8 mouse cellular contexts compared by ENCODE assay signal in the genomic region with DNA sequence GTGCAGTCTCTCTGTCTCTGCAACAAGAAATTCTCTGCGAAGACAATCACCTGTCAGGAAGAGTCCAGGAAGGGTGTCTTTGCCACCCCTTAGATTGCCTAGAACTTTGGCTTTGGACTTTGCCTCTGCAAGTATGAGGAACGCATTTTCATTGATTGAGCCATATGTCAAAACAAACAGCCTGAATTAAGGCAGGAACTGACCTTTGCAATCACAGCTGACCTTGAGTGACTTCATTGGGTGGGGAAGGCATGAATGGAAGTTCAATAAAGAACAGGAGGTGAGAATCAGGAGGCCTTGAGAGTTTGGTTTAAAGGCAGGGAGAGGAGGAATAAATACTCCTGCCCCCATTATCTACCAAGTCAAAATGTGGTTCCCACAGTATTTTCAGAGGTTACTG. TPM values are rescaled to one million over a fixed set of nuclear protein-coding genes. Genes with fewer than 3 reads are reported as not detected.
A peak's percentile ranks its signal among the peaks of the same experiment; 100 is the strongest.
DNase-seq lines count a peak whose midpoint lies in the region; ATAC-seq and TF ChIP-seq lines count a peak whose summit lies in the region.
"Had no signal": no experiment of that assay in that cellular context is flagged by ENCODE, and none has a peak within 500 bp of the region (broad histone marks: within the 10 kb centered on the region; RNA-seq: fewer than 3 reads in every experiment).

No protein-coding gene starts in this region.

- H3K27ac ChIP-seq in lung, embryonic 15.5 days, result no peak overlapping the region
- no peak overlapping the region for H3K27ac ChIP-seq in heart, embryonic 16.5 days (ENCODE audit: low read length)
- no peak overlapping the region for H3K27ac ChIP-seq in liver, embryonic 15.5 days (replicated peaks)
- H3K27ac ChIP-seq in stomach, postnatal 0 days (replicated peaks), result no peak overlapping the region

- 61% methylated on average over 2 of the region's 2 CpGs for WGBS in lung, embryonic 15.5 days
- 66% methylated on average over 2 of the region's 2 CpGs for WGBS in heart, embryonic 16.5 days
- WGBS in liver, embryonic 15.5 days (ENCODE audit: insufficient replicate concordance), result 37% methylated on average over 2 of the region's 2 CpGs
- 61% methylated on average over 2 of the region's 2 CpGs for WGBS in stomach, postnatal 0 days

- TF ChIP-seq EP300 in stomach, postnatal 0 days (optimal IDR thresholded peaks at IDR 0.05), result no peak

- ATAC-seq in lung, embryonic 15.5 days (ENCODE audit: borderline replicate concordance, extremely low read depth, low FRiP score, low TSS enrichment), result no peak
- ATAC-seq in heart, embryonic 16.5 days (replicated peaks; ENCODE audit: extremely low read depth, insufficient read depth, low FRiP score), result no peak
- no peak for ATAC-seq in liver, embryonic 15.5 days (ENCODE audit: insufficient read depth)
- no peak for ATAC-seq in stomach, postnatal 0 days (ENCODE audit: low FRiP score, low TSS enrichment)

- no peak for TF ChIP-seq CTCF in stomach, postnatal 0 days (IDR thresholded peaks at IDR 0.05; ENCODE audit: low read depth)

- H3K36me3 ChIP-seq in lung, embryonic 15.5 days, result no peaks in the 10 kb centered on the region
- no peaks in the 10 kb centered on the region for H3K36me3 ChIP-seq in heart, embryonic 16.5 days (ENCODE audit: control insufficient read depth, insufficient read depth)
- H3K36me3 ChIP-seq in liver, embryonic 15.5 days (replicated peaks), result no peaks in the 10 kb centered on the region
- H3K36me3 ChIP-seq in stomach, postnatal 0 days (ENCODE audit: control insufficient read depth, insufficient read depth, low read length), result no peaks in the 10 kb centered on the region

- H3K4me3 ChIP-seq in lung, embryonic 15.5 days, result peak overlapping the region; percentile 74
- no peak overlapping the region; the same call in 1 of the 2 replicates for H3K4me3 ChIP-seq in heart, embryonic 16.5 days (ENCODE audit: low read length)
- 0 out of 2 replicates have a peak overlapping the region, but pooled peaks have one; percentile 65 for H3K4me3 ChIP-seq in liver, embryonic 15.5 days (replicated peaks)
- H3K4me3 ChIP-seq in stomach, postnatal 0 days (ENCODE audit: low read depth, low read length), result no peak overlapping the region

- peaks cover 20% of the 10 kb centered on the region for H3K4me1 ChIP-seq in lung, embryonic 15.5 days
- H3K4me1 ChIP-seq in heart, embryonic 16.5 days (ENCODE audit: control insufficient read depth, insufficient read depth, low read length), result peaks cover 16% of the 10 kb centered on the region
- H3K4me1 ChIP-seq in liver, embryonic 15.5 days (replicated peaks), result peaks cover 19% of the 10 kb centered on the region
- peaks cover 2% of the 10 kb centered on the region; the same call in 1 of the 2 replicates for H3K4me1 ChIP-seq in stomach, postnatal 0 days (replicated peaks; ENCODE audit: control insufficient read depth, insufficient read depth)

- H3K4me2 ChIP-seq in lung, embryonic 15.5 days, result peak overlapping the region; percentile 86
- H3K4me2 ChIP-seq in heart, embryonic 16.5 days (ENCODE audit: low read depth, low read length), result peak overlapping the region; percentile 84; the same call in 1 of the 2 replicates
- H3K4me2 ChIP-seq in liver, embryonic 15.5 days, result peak overlapping the region; percentile 76
- peak overlapping the region; percentile 99; the same call in 1 of the 2 replicates for H3K4me2 ChIP-seq in stomach, postnatal 0 days (replicated peaks; ENCODE audit: low read depth)

- no peak overlapping the region for H3K9ac ChIP-seq in lung, embryonic 15.5 days
- no peak overlapping the region for H3K9ac ChIP-seq in heart, embryonic 16.5 days (ENCODE audit: low read length)
- H3K9ac ChIP-seq in liver, embryonic 15.5 days, result no peak overlapping the region
- H3K9ac ChIP-seq in stomach, postnatal 0 days (ENCODE audit: low read length), result no peak overlapping the region

- no peak for DNase-seq in lung, postnatal 25 days (ENCODE audit: low spot score)
- DNase-seq in stomach, postnatal 0 days (ENCODE audit: low spot score), result no peak
- DNase-seq in right cerebral cortex, postnatal 10 days (ENCODE audit: low spot score in 2 of 2), result no peak
- no peak for DNase-seq in cerebellum, postnatal 10 days
- DNase-seq: left cerebral cortex, postnatal 4 days had no signal

- H3K9me3 ChIP-seq in lung, embryonic 15.5 days, result no peaks in the 10 kb centered on the region
- no peaks in the 10 kb centered on the region for H3K9me3 ChIP-seq in heart, embryonic 16.5 days (replicated peaks; ENCODE audit: control insufficient read depth, low read length)
- H3K9me3 ChIP-seq in liver, embryonic 15.5 days (replicated peaks), result no peaks in the 10 kb centered on the region
- H3K9me3 ChIP-seq in stomach, postnatal 0 days (ENCODE audit: control insufficient read depth, low read length), result no peaks in the 10 kb centered on the region

- H3K27me3 ChIP-seq in lung, embryonic 15.5 days, result no peaks in the 10 kb centered on the region
- H3K27me3 ChIP-seq in heart, embryonic 16.5 days (ENCODE audit: control insufficient read depth, insufficient read depth, low read length), result no peaks in the 10 kb centered on the region
- H3K27me3 ChIP-seq in liver, embryonic 15.5 days, result peaks cover 33% of the 10 kb centered on the region
- H3K27me3 ChIP-seq in stomach, postnatal 0 days (ENCODE audit: control insufficient read depth, insufficient read depth, low read length), result no peaks in the 10 kb centered on the region

RNA-seq across cellular contexts. Expression of gene Cers6, which starts 0.8 kb away (rescaled TPM):
- polyA plus RNA-seq in lung, embryonic 15.5 days (2015; fragmentation: Nextera tagmentation; extraction: Ambion mirVana), result 18.9 and 21.3 TPM in 2 replicates
- polyA plus RNA-seq in heart, embryonic 16.5 days (2015; fragmentation: Nextera tagmentation; extraction: Ambion mirVana), result 22.3 and 22.8 TPM in 2 replicates
- 8.4 and 10.9 TPM in 2 replicates for polyA plus RNA-seq in liver, embryonic 15.5 days (2015; fragmentation: Nextera tagmentation; extraction: Ambion mirVana)
- 8.0 and 8.6 TPM in 2 replicates for polyA plus RNA-seq in stomach, postnatal 0 days (2015; fragmentation: Nextera tagmentation; extraction: Ambion mirVana)

Comparison
In these comparisons a context has a peak if more than half of its experiments do, and no peak if none do; other contexts are left out.
1. H3K4me3 ChIP-seq: peak in lung, embryonic 15.5 days (single experiment) and liver, embryonic 15.5 days (single experiment); none in heart, embryonic 16.5 days (single experiment) and stomach, postnatal 0 days (single experiment).
2. Peak in every context shown above with its lines, with median percentiles within 50 percentile points of each other: H3K4me2 ChIP-seq.